Mouse (Mus musculus) E14TG2a.4 (cell line): ENCODE measurements around the gene Dmbt1.

Experiments
- CTCF ChIP-seq: conservative IDR thresholded peaks from 2 replicates; pipeline ENCODE4 v1.5.1; 2014; ENCODE audit warnings: low read length
- POU5F1 ChIP-seq: IDR thresholded peaks from 2 replicates; pipeline ENCODE4 v1.6.1; 2014; ENCODE audit warnings: low read length, borderline replicate concordance

GRCm38 (mm10) chr7:131075956-131076355 lies 44.1 kb downstream of the Dmbt1 start:
- TF ChIP-seq POU5F1: no peak
- peak; percentile 38 for TF ChIP-seq CTCF
